Mouse (Mus musculus) liver, embryonic 13.5 days (tissue): ENCODE data around the gene Pla2g4e. TPM values are rescaled to one million over a fixed set of nuclear protein-coding genes. Genes with fewer than 3 reads are reported as not detected.
A peak's percentile ranks its signal among the peaks of the same experiment; 100 is the strongest.
"Not testable (repeated sequence)": the region's sequence is repeated elsewhere in the genome, so short reads cannot be mapped to it uniquely, and the experiment has no call there.

ENCODE experiments used
- ATAC-seq: fragments of 200-750 bp; cut with Nextera tagmentation; 2 replicates; pipeline ENCODE4 v1.8.0; 2017; ENCODE audit warnings: low read depth, mild to moderate bottlenecking, moderate number of reproducible peaks, moderate library complexity
- DNase-seq: peaks from one replicate; pipeline ENCODE4 v3.0.0; 2022
- H3K27ac ChIP-seq: fragments of 300-500 bp; sonication (generic); 2 replicates; pipeline ENCODE4 v1.5.1; 2015; ENCODE audit warnings: moderate library complexity, mild to moderate bottlenecking, inconsistent platforms
- H3K27me3 ChIP-seq: fragments of 300-500 bp; sonication (generic); 2 replicates; pipeline ENCODE4 v1.6.1; 2015; ENCODE audit warnings: mild to moderate bottlenecking, inconsistent platforms
- H3K36me3 ChIP-seq: fragments of 300-500 bp; sonication (generic); 2 replicates; pipeline ENCODE4 v1.6.1; 2015; ENCODE audit warnings: mild to moderate bottlenecking, inconsistent platforms
- H3K4me1 ChIP-seq: fragments of 300-500 bp; sonication (generic); replicated peaks from 2 replicates; pipeline ENCODE4 v1.6.1; 2015; ENCODE audit warnings: inconsistent platforms
- H3K4me2 ChIP-seq: fragments of 300-500 bp; sonication (generic); 2 replicates; pipeline ENCODE4 v1.6.1; 2015; ENCODE audit warnings: inconsistent platforms, mild to moderate bottlenecking, moderate library complexity
- H3K4me3 ChIP-seq: fragments of 300-500 bp; sonication (generic); replicated peaks from 2 replicates; pipeline ENCODE4 v1.5.1; 2015; ENCODE audit warnings: mild to moderate bottlenecking, inconsistent platforms
- H3K9ac ChIP-seq: fragments of 300-500 bp; sonication (generic); 2 replicates; pipeline ENCODE4 v1.6.1; 2015; ENCODE audit warnings: mild to moderate bottlenecking, inconsistent platforms
- H3K9me3 ChIP-seq: fragments of 300-500 bp; sonication (generic); replicated peaks from 2 replicates; pipeline ENCODE4 v1.6.1; 2016; ENCODE audit warnings: inconsistent platforms
- WGBS: fragments of 180-500 bp; shearing (Covaris S2); methylation state at CpG from one replicate; pipeline ENCODE4 v1.1.7; 2015; ENCODE audit not compliant: insufficient replicate concordance; 5-methylcytosine and 5-hydroxymethylcytosine counted together
- polyA plus RNA-seq: library from polyadenylated mRNA; unstranded; fragments of >200 nt; fragmentation: Nextera tagmentation; extraction: Ambion mirVana; gene quantifications from 2 replicates; pipeline ENCODE4 v1.2.1, GENCODE M21; 2015

Gene Pla2g4e
- polyA plus RNA-seq, 1 experiment from 2014 or later: not detected

GRCm38 (mm10) chr2:120265523-120265922 is 20.4 kb upstream of the Pla2g4e start:
- peaks cover 10% of the 10 kb centered on the region for H3K27me3 ChIP-seq
- no peaks in the 10 kb centered on the region for H3K9me3 ChIP-seq
- no peaks in the 10 kb centered on the region for H3K4me1 ChIP-seq
- no peak overlapping the region for H3K9ac ChIP-seq
- WGBS: 50% methylated on average over 6 of the region's 6 CpGs
- no peak for DNase-seq
- H3K4me2 ChIP-seq: no peak overlapping the region
- H3K4me3 ChIP-seq: no peak overlapping the region
- no peak for ATAC-seq
- no peak overlapping the region for H3K27ac ChIP-seq
- H3K36me3 ChIP-seq: no peaks in the 10 kb centered on the region

DNA sequence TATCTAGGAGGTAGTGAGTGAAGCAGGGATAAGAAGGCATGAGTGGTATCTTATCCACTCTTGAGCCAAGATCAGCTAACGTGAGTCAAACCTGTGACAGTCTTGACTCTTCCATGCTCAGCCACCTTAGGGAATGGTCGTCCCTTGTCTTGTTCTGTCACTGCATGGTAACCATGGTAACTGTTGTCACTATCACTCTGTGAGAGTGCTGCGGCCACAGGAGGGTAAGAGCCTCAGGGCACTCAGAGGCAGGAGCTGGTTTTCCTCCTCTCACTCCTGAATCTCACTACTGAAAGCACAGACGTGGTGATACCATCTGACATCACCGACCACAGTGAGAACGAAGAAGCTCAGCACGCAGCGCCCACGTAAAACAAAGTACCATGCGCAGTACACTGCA is 19.7 kb upstream of the Pla2g4e start:
- WGBS: 53% methylated on average over 10 of the region's 10 CpGs
- Histone ChIP-seq H3K9me3 (no peaks in the 10 kb centered on the region), H3K27me3 (peaks cover 10% of the 10 kb centered on the region), H3K4me2 (no peak overlapping the region), H3K4me1 (no peaks in the 10 kb centered on the region), H3K9ac (no peak overlapping the region), H3K36me3 (no peaks in the 10 kb centered on the region), H3K4me3 (no peak overlapping the region), H3K27ac (no peak overlapping the region)
- ATAC-seq: no peak
- no peak for DNase-seq

- H3K9me3 ChIP-seq: no peaks in the 10 kb centered on the region
- 14% methylated on average over 1 of the region's 1 CpGs for WGBS
- H3K4me3 ChIP-seq: no peak overlapping the region
- H3K27ac ChIP-seq: no peak overlapping the region
- DNase-seq (no peak), ATAC-seq (no peak)
- H3K36me3 ChIP-seq: no peaks in the 10 kb centered on the region
- H3K4me1 ChIP-seq: no peaks in the 10 kb centered on the region
- no peak overlapping the region for H3K9ac ChIP-seq
- H3K27me3 ChIP-seq: no peaks in the 10 kb centered on the region
- H3K4me2 ChIP-seq: no peak overlapping the region
Observed at GRCm38 (mm10) chr2:120262876-120263275, 17.7 kb upstream of the Pla2g4e start.

GRCm38 (mm10) chr2:120261346-120261745 is 16.2 kb upstream of the Pla2g4e start:
- no peak overlapping the region for H3K4me3 ChIP-seq
- H3K27ac ChIP-seq: no peak overlapping the region
- no peaks in the 10 kb centered on the region for H3K36me3 ChIP-seq
- no peak for DNase-seq
- H3K27me3 ChIP-seq: no peaks in the 10 kb centered on the region
- WGBS: 50% methylated on average over 3 of the region's 3 CpGs
- H3K9me3 ChIP-seq: no peaks in the 10 kb centered on the region
- no peaks in the 10 kb centered on the region for H3K4me1 ChIP-seq
- ATAC-seq: no peak
- no peak overlapping the region for H3K9ac ChIP-seq
- H3K4me2 ChIP-seq: no peak overlapping the region

GRCm38 (mm10) chr2:120256259-120256658 is 11.1 kb upstream of the Pla2g4e start:
- H3K9me3 ChIP-seq: no peaks in the 10 kb centered on the region
- no peak for DNase-seq

DNA sequence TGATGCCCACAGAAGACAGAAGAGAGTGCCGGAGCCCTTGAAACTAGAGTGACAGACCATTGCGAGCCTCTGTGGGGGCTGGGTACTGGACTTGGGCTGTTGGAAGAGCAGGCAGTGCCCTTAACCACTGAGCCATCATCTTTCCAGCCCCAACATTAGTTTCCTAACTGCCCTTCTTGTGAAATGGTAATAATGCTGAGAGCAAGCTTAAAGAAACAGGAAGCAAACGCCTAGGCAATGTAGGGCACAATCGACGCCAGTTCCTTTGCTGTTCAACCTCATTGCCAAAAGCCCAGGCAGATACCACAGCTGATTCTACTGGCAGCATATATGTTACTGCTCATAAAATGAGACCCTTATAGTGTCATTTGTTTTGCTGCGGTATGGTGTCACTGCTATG is 7.5 kb upstream of the Pla2g4e start:
- H3K4me2 ChIP-seq: no peak overlapping the region
- H3K4me3 ChIP-seq: no peak overlapping the region
- H3K36me3 ChIP-seq: no peaks in the 10 kb centered on the region
- WGBS: 67% methylated on average over 6 of the region's 6 CpGs
- ATAC-seq: no peak
- no peak overlapping the region for H3K9ac ChIP-seq
- H3K4me1 ChIP-seq: no peaks in the 10 kb centered on the region
- H3K27ac ChIP-seq: no peak overlapping the region
- no peaks in the 10 kb centered on the region for H3K27me3 ChIP-seq
- no peaks in the 10 kb centered on the region for H3K9me3 ChIP-seq
- no peak for DNase-seq

More at GRCm38 (mm10) chr2:120256259-120256658, 11.1 kb upstream of the Pla2g4e start:
- Histone ChIP-seq H3K27ac (no peak overlapping the region), H3K36me3 (no peaks in the 10 kb centered on the region), H3K4me3 (no peak overlapping the region), H3K9ac (no peak overlapping the region), H3K4me2 (no peak overlapping the region), H3K27me3 (no peaks in the 10 kb centered on the region), H3K4me1 (no peaks in the 10 kb centered on the region)
- ATAC-seq: no peak

DNA sequence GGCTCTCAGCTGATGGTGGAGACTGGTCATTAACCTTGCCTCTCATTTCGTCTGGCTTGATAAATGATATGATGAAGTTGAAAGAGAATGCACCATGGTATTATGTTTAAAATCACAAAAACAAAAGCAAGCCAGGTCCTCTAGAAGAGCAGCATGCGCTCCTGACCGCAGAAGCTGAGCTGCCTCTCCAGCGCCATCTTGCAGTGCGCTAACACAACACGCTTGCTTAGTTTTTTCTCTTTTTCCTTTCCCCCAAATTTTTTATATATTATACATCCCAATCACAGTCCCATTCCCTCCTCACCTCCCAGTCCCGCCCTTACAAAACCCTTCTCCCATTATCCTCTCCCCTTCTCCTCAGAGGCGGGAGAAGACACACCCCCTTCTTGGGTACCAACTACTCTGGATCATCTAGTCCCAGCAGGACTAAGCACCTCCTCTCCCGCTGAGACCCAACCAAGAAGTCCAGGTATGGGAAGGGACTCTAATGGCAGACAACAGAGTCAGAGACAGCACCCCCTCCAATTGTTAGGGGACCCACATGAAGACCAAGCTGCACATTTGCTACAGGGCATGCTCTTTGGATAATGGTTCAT is 384 bp upstream of the Pla2g4e start:
- peak overlapping the region; percentile 23; the same call in 1 of the 2 replicates for H3K4me3 ChIP-seq
- no peak for ATAC-seq
- H3K9me3 ChIP-seq: no peaks in the 10 kb centered on the region
- no peak overlapping the region for H3K9ac ChIP-seq
- H3K27ac ChIP-seq: no peak overlapping the region
- H3K36me3 ChIP-seq: no peaks in the 10 kb centered on the region
- H3K4me2 ChIP-seq: peak overlapping the region; percentile 46
- no peak for DNase-seq
- H3K4me1 ChIP-seq: no peaks in the 10 kb centered on the region
- 16% methylated on average over 9 of the region's 9 CpGs for WGBS
- H3K27me3 ChIP-seq: peaks cover 41% of the 10 kb centered on the region

DNA sequence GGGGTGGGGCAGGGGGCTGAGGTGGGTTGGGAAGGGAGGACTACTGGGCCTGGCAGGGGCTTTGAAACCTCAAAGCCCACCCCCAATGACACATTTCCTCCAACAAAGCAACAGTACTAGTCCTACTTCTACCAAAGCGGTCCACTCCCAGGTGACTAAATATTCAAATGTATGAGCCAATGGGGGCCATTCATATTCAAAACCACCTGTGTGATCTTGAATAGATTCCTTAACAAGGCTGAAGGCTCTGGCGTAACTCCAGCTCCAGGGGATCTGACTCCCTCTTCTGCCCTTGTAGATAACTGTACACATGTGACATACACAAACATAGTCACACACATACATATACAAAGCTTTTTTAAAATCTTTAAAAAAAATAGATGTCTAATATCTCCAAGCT is 1.1 kb downstream of the Pla2g4e start:
- Histone ChIP-seq H3K4me1 (no peaks in the 10 kb centered on the region), H3K27ac (no peak overlapping the region), H3K4me2 (no peak overlapping the region), H3K9me3 (no peaks in the 10 kb centered on the region), H3K9ac (no peak overlapping the region), H3K27me3 (peaks cover 41% of the 10 kb centered on the region), H3K36me3 (no peaks in the 10 kb centered on the region), H3K4me3 (no peak overlapping the region)
- ATAC-seq (no peak), DNase-seq (no peak)
- WGBS: 64% methylated on average over 2 of the region's 2 CpGs

GRCm38 (mm10) chr2:120242791-120243467 is 2.2 kb downstream of the Pla2g4e start:
- H3K9ac ChIP-seq: no peak overlapping the region
- no peaks in the 10 kb centered on the region for H3K36me3 ChIP-seq
- no peak overlapping the region for H3K4me2 ChIP-seq
- ATAC-seq: no peak
- H3K27ac ChIP-seq: no peak overlapping the region
- peaks cover 2% of the 10 kb centered on the region for H3K4me1 ChIP-seq
- H3K4me3 ChIP-seq: no peak overlapping the region
- WGBS: 53% methylated on average over 5 of the region's 5 CpGs
- H3K9me3 ChIP-seq: no peaks in the 10 kb centered on the region
- DNase-seq: no peak
- H3K27me3 ChIP-seq: peaks cover 41% of the 10 kb centered on the region

GRCm38 (mm10) chr2:120238733-120239132 is 6.4 kb downstream of the Pla2g4e start:
- H3K27me3 ChIP-seq: peaks cover 13% of the 10 kb centered on the region
- DNase-seq, H3K9ac ChIP-seq, H3K9me3 ChIP-seq, H3K4me3 ChIP-seq, H3K36me3 ChIP-seq, ATAC-seq, H3K27ac ChIP-seq, H3K4me2 ChIP-seq: not testable (repeated sequence)
- 64% methylated on average over 8 of the region's 9 CpGs for WGBS
- peaks cover 24% of the 10 kb centered on the region for H3K4me1 ChIP-seq

DNA sequence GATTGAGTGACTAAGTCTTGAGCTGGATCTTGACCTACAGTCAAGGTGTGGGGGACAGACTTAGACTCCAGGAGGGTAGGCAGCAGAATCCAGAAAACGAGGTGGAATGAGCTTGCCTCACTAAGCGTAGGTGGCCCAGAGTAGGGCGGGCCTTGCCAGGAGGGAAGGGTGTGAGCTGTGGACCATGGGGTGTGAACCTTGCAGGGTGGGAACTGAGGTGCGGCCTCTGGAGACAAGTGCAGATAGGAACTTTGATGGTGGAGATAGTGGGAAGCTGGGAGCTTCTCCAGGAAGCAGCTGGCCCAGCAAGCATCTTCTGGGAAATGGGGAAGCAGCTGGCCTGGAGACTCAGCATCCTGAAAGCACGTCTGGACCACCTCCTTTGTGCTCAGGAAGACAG is 7.4 kb downstream of the Pla2g4e start:
- peaks cover 24% of the 10 kb centered on the region for H3K4me1 ChIP-seq
- no peak for ATAC-seq
- 45% methylated on average over 5 of the region's 5 CpGs for WGBS

More for the DNA sequence above, 7.4 kb downstream of the Pla2g4e start:
- Histone ChIP-seq H3K4me3 (no peak overlapping the region), H3K36me3 (no peaks in the 10 kb centered on the region), H3K9me3 (no peaks in the 10 kb centered on the region), H3K4me2 (no peak overlapping the region), H3K27me3 (peaks cover 3% of the 10 kb centered on the region), H3K9ac (no peak overlapping the region), H3K27ac (no peak overlapping the region)
- DNase-seq: no peak
